Mouse (Mus musculus) MEL (cell line): ENCODE data around the gene Vstm5. TPM values are rescaled to one million over a fixed set of nuclear protein-coding genes. Genes with fewer than 3 reads are reported as not detected.

Experiments used
- DNase-seq: peaks from one replicate; pipeline ENCODE4 v3.0.0; 2011; ENCODE audit warnings: low read depth, low spot score
- H3K27ac ChIP-seq: 2 replicates; pipeline ENCODE4 v1.5.1; 2012; ENCODE audit warnings: low read depth, mild to moderate bottlenecking, control low read depth, low read length, moderate library complexity; ENCODE audit not compliant: control insufficient read depth
- H3K27me3 ChIP-seq, 2 experiments: fragments of 150-350 bp in 1 of 2; sonication (generic) in 1 of 2; 2 replicates each; pipeline ENCODE4 v1.6.1; 2012; ENCODE audit warnings: low read length in 2 of 2, mild to moderate bottlenecking in 2 of 2, improper control_type of control experiment in 1 of 2, moderate library complexity in 1 of 2; ENCODE audit not compliant: insufficient read depth in 2 of 2, control insufficient read depth in 1 of 2
- H3K36me3 ChIP-seq, 2 experiments: 2 replicates each; pipeline ENCODE4 v1.6.1; 2012 to 2014; ENCODE audit warnings: low read length in 2 of 2, improper control_type of control experiment in 1 of 2, inconsistent platforms in 1 of 2, mild to moderate bottlenecking in 1 of 2; ENCODE audit not compliant: insufficient read depth in 2 of 2, control insufficient read depth in 1 of 2
- H3K4me1 ChIP-seq, 2 experiments: fragments of 150-350 bp in 1 of 2; sonication (generic) in 1 of 2; 2 replicates each; pipeline ENCODE4 v1.6.1; 2012; ENCODE audit warnings: low read length in 2 of 2, improper control_type of control experiment in 1 of 2, mild to moderate bottlenecking in 1 of 2; ENCODE audit not compliant: insufficient read depth in 2 of 2, control insufficient read depth in 1 of 2
- H3K4me3 ChIP-seq, 2 experiments: fragments of 150-350 bp in 1 of 2; sonication (generic) in 1 of 2; 2 replicates each; pipeline ENCODE4 v1.5.1; 2012; ENCODE audit warnings: low read depth in 2 of 2, low read length in 2 of 2, mild to moderate bottlenecking in 2 of 2, moderate library complexity in 2 of 2, control low read depth in 1 of 2, improper control_type of control experiment in 1 of 2; ENCODE audit not compliant: control insufficient read depth in 1 of 2, insufficient read depth in 1 of 2
- H3K79me2 ChIP-seq: 2 replicates; pipeline ENCODE4 v1.6.1; 2012; ENCODE audit warnings: mild to moderate bottlenecking, low read length, moderate library complexity; ENCODE audit not compliant: control insufficient read depth, poor library complexity, insufficient read depth
- H3K9ac ChIP-seq: 2 replicates; pipeline ENCODE4 v1.6.1; 2012; ENCODE audit warnings: low read depth, mild to moderate bottlenecking, control low read depth, low read length, moderate library complexity; ENCODE audit not compliant: control insufficient read depth, poor library complexity, severe bottlenecking
- H3K9me3 ChIP-seq: fragments of 150-350 bp; sonication (generic); replicated peaks from 2 replicates; pipeline ENCODE4 v1.6.1; 2012; ENCODE audit warnings: mild to moderate bottlenecking, low read length, improper control_type of control experiment, moderate library complexity; ENCODE audit not compliant: insufficient read depth
- BHLHE40 ChIP-seq: IDR thresholded peaks from 2 replicates; pipeline ENCODE4 v1.6.1; 2012; ENCODE audit warnings: low read depth, mild to moderate bottlenecking, inconsistent platforms, low read length, improper control_type of control experiment, borderline replicate concordance
- CHD1 ChIP-seq: IDR thresholded peaks from 2 replicates; pipeline ENCODE4 v1.6.1; 2012; ENCODE audit warnings: low read depth, mild to moderate bottlenecking, inconsistent platforms, low read length, improper control_type of control experiment
- CHD2 ChIP-seq: IDR thresholded peaks from 2 replicates; pipeline ENCODE4 v1.6.1; 2011; ENCODE audit warnings: low read length, improper control_type of control experiment
- E2F4 ChIP-seq: IDR thresholded peaks from 2 replicates; pipeline ENCODE4 v1.6.1; 2011; ENCODE audit warnings: low read depth, low read length, improper control_type of control experiment, borderline replicate concordance
- ELF1 ChIP-seq: IDR thresholded peaks from 2 replicates; pipeline ENCODE4 v1.6.1; 2014; ENCODE audit warnings: low read depth, mild to moderate bottlenecking, inconsistent platforms, low read length, improper control_type of control experiment, moderate library complexity
- EP300 ChIP-seq, 2 experiments: IDR thresholded peaks; 2 replicates each; pipeline ENCODE4 v1.6.1; 2011; ENCODE audit warnings: improper control_type of control experiment in 2 of 2, low read length in 2 of 2, low read depth in 1 of 2, mild to moderate bottlenecking in 1 of 2
- ETS1 ChIP-seq: IDR thresholded peaks from 2 replicates; pipeline ENCODE4 v1.6.1; 2012; ENCODE audit warnings: low read depth, mild to moderate bottlenecking, inconsistent platforms, low read length, improper control_type of control experiment, moderate library complexity
- GABPA ChIP-seq: IDR thresholded peaks from 2 replicates; pipeline ENCODE4 v1.6.1; 2012; ENCODE audit warnings: low read depth, mild to moderate bottlenecking, inconsistent platforms, low read length, improper control_type of control experiment, moderate library complexity
- MAZ ChIP-seq: IDR thresholded peaks from 2 replicates; pipeline ENCODE4 v1.6.1; 2012; ENCODE audit warnings: low read depth, mild to moderate bottlenecking, inconsistent platforms, low read length, improper control_type of control experiment
- MXI1 ChIP-seq: IDR thresholded peaks from 2 replicates; pipeline ENCODE4 v1.6.1; 2011; ENCODE audit warnings: mild to moderate bottlenecking, low read depth, low read length, improper control_type of control experiment
- NRF1 ChIP-seq: IDR thresholded peaks from 2 replicates; pipeline ENCODE4 v1.6.1; 2014; ENCODE audit warnings: low read depth, mild to moderate bottlenecking, inconsistent platforms, low read length, improper control_type of control experiment, moderate library complexity; ENCODE audit not compliant: poor library complexity, insufficient read depth, severe bottlenecking
- POLR2A ChIP-seq, 2 experiments: IDR thresholded peaks; 2 replicates each; pipeline ENCODE4 v1.6.1; 2011 to 2012; ENCODE audit warnings: low read length in 2 of 2, mild to moderate bottlenecking in 2 of 2, control low read depth in 1 of 2, improper control_type of control experiment in 1 of 2, low read depth in 1 of 2, moderate library complexity in 1 of 2; ENCODE audit not compliant: control insufficient read depth in 1 of 2, insufficient read depth in 1 of 2, poor library complexity in 1 of 2
- POLR2AphosphoS2 ChIP-seq: IDR thresholded peaks from 2 replicates; pipeline ENCODE4 v1.6.1; 2011; ENCODE audit warnings: low read length, improper control_type of control experiment
- RCOR1 ChIP-seq: IDR thresholded peaks from 2 replicates; pipeline ENCODE4 v1.6.1; 2012; ENCODE audit warnings: low read depth, mild to moderate bottlenecking, inconsistent platforms, low read length, improper control_type of control experiment
- SIN3A ChIP-seq: IDR thresholded peaks from 2 replicates; pipeline ENCODE4 v1.6.1; 2012; ENCODE audit warnings: low read length, improper control_type of control experiment, inconsistent platforms
- SMC3 ChIP-seq: IDR thresholded peaks from 2 replicates; pipeline ENCODE4 v1.6.1; 2011; ENCODE audit warnings: low read depth, low read length, improper control_type of control experiment
- TAL1 ChIP-seq: IDR thresholded peaks from 2 replicates; pipeline ENCODE4 v1.6.1; 2012; ENCODE audit warnings: mild to moderate bottlenecking, inconsistent platforms, low read length, moderate library complexity, mixed read lengths
- USF1 ChIP-seq: IDR thresholded peaks from 2 replicates; pipeline ENCODE4 v1.6.1; 2014; ENCODE audit warnings: low read depth, mild to moderate bottlenecking, inconsistent platforms, low read length, improper control_type of control experiment, moderate library complexity
- ZC3H11A ChIP-seq: IDR thresholded peaks from 2 replicates; pipeline ENCODE4 v1.6.1; 2012; ENCODE audit warnings: low read depth, mild to moderate bottlenecking, inconsistent platforms, low read length, improper control_type of control experiment
- ZKSCAN1 ChIP-seq: IDR thresholded peaks from 2 replicates; pipeline ENCODE4 v1.6.1; 2012; ENCODE audit warnings: low read depth, mild to moderate bottlenecking, inconsistent platforms, low read length, improper control_type of control experiment, moderate library complexity
- polyA plus RNA-seq, 2 experiments: library from polyadenylated mRNA; stranded (reverse) in 1 of 2; unstranded in 1 of 2; fragments of >175 nt in 1 of 2; fragments of >200 nt in 1 of 2; gene quantifications; 2 replicates each; pipeline versions ENCODE4 v1.2.1 to v1.2.4; 2012; ENCODE audit warnings: low replicate concordance in 2 of 2, low read depth in 1 of 2; ENCODE audit not compliant: insufficient read length in 2 of 2, insufficient read depth in 1 of 2, missing spikeins in 1 of 2
- total RNA-seq: library from RNA; depleted of rRNA; stranded (reverse); fragments of 300-350 nt; gene quantifications from 2 replicates; pipeline ENCODE4 v1.2.3, GENCODE M21; 2012

The Vstm5 gene
- total and polyA plus RNA-seq, 3 experiments = 23.5 to 27.0 TPM; not detected in 1

DNA sequence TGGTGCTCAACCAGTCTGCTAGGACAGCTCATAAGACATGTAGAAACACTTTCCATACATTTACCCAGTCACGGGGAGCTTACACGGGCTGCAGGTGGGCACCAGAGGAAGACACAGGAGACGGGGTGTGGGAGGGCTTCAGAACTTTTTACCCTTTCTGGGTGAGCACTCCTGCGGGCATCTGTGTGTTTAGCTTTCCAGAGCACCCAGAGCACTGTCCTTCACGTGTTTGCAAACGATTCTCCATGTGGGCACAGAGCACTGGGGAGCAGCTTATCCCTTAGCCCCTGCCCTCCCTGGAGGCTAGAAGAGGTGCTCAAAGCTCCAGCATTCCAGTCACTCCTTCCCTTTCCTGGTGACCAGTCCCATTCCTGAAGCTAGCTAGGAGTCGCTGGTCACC is 15.7 kb downstream of the Vstm5 start:
- no peak for DNase-seq
- Histone ChIP-seq H3K4me3 (no peak overlapping the region), H3K9me3 (no peaks in the 10 kb centered on the region), H3K9ac (no peak overlapping the region), H3K27ac (no peak overlapping the region), H3K36me3 (peaks cover 0 to 11% of the 10 kb centered on the region in 2 experiments; a peak in 3 of 4 replicates), H3K27me3 (no peaks in the 10 kb centered on the region), H3K79me2 (no peaks in the 10 kb centered on the region), H3K4me1 (peaks cover 0 to 10% of the 10 kb centered on the region in 2 experiments; a peak in 2 of 4 replicates)
- TF ChIP-seq MXI1 (no peak), CHD2 (no peak), POLR2AphosphoS2 (no peak), SIN3A (no peak), POLR2A (IDR thresholded peaks at IDR 0.05; ENCODE audit: control insufficient read depth in 1 of 2, insufficient read depth in 1 of 2, low read depth in 1 of 2, low read length in 2 of 2, poor library complexity in 1 of 2) (no peak), EP300 (IDR thresholded peaks at IDR 0.05; ENCODE audit: low read depth in 1 of 2, low read length in 2 of 2) (no peak), ETS1 (no peak), CHD1 (no peak), NRF1 (no peak), MAZ (no peak), USF1 (no peak), ELF1 (no peak), ZKSCAN1 (no peak), GABPA (no peak), ZC3H11A (no peak), TAL1 (no peak)

DNA sequence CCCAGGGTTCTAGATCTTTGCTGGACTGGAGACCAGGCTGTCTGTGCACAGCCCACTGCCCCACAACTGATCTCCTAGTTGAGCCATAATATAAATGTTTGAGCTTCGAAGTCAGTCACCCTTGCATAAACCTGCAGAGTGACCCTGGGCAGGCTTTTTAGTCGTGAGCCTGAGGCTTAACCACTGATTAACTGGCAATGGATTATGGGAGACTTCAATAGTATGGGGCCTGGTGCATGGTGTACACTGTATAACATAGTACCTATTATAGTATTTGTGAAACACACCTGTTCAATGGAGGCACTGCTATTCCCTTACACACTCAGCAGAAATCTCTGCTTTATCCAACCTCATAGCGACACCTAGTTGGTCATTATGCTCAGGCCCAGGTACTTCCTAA is 17.4 kb downstream of the Vstm5 start:
- H3K36me3 ChIP-seq = peaks cover 0 to 2% of the 10 kb centered on the region in 2 experiments; a peak in 2 of 4 replicates
- H3K9ac ChIP-seq = no peak overlapping the region
- no peak overlapping the region for H3K27ac ChIP-seq
- H3K9me3 ChIP-seq = no peaks in the 10 kb centered on the region
- no peak for DNase-seq
- H3K4me1 ChIP-seq = no peaks in the 10 kb centered on the region
- H3K4me3 ChIP-seq = no peak overlapping the region
- no peaks in the 10 kb centered on the region for H3K79me2 ChIP-seq
- no peak for TF ChIP-seq CHD2
- TF ChIP-seq SMC3 = no peak
- no peak for TF ChIP-seq RCOR1
- no peak for TF ChIP-seq SIN3A
- no peak for TF ChIP-seq BHLHE40
- TF ChIP-seq E2F4 = no peak
- no peaks in the 10 kb centered on the region for H3K27me3 ChIP-seq
